Mouse (Mus musculus): Measurements from ENCODE around the gene Atp5l. TPM values are rescaled to one million over a fixed set of nuclear protein-coding genes. Genes with fewer than 3 reads are reported as not detected.

Atp5l gene
- total RNA-seq, 2 experiments from 2014 or later, result 631 to 643 TPM

DNA sequence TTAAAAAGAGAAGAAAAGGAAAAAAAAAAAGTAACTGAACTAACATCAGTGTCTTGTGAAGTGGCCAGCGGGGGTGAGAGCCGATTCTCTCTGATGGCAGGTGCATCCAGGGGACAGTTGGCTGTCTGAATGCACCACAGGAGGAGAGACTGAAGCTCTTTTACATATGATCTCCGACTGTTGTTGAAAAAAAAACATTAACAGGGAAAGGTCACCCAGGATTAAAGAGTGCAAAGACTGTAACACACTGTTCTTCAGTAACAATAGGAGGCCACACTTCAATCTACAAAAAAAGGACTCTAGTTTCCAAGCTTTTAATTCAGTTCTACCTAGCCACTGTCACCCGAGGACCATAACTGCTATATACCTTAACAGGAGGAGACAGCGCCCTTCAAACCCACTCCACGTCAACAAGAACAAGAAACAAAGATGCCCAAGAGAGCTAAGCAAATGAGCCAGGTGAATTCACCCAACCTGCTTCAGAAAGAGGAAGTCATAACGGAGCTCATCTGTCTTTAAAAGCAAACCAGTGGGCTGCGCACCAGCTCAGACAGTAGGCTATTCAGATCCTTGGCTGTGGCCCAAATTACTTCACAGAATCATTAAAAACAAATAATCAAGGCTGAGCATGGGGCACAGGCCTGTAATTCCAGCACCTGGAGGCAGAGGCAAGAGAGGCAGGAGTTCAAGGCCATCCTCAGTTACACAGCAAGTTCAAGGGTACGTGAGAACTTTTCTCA lies 53.9 kb downstream of the Atp5l start:
- no peak for DNase-seq (ENCODE audit: low spot score in 2 of 2)

Other genes with a start within 250 kb of the Atp5l start
- gene Treh, start 247.5 kb downstream of the Atp5l start, total RNA-seq (2021), result not detected
- 100 to 1,000 TPM; 104 to 123 TPM for gene Phldb1, start 185.5 kb downstream of the Atp5l start, total RNA-seq (2021)
- 100 to 1,000 TPM; 124 to 142 TPM for gene Arcn1, start 152.9 kb downstream of the Atp5l start, total RNA-seq (2021)
- 10 to 100 TPM; 65.9 to 69.5 TPM for gene Ift46, start 152.8 kb downstream of the Atp5l start, total RNA-seq (2021)
- gene Tmem25, start 121.4 kb downstream of the Atp5l start, total RNA-seq (2021), result 1 to 10 TPM; 8.0 to 9.6 TPM
- gene Ttc36, start 117.7 kb downstream of the Atp5l start, total RNA-seq (2021), result 1 to 10 TPM in 1 of 2 experiments, under 1 TPM in 1; 0.86 to 2.2 TPM
- gene Kmt2a, start 39.4 kb downstream of the Atp5l start, total RNA-seq (2021), result 10 to 100 TPM; 27.6 to 31.5 TPM
- 10 to 100 TPM; 41.2 to 43.0 TPM for gene Ube4a, start 44.9 kb upstream of the Atp5l start, total RNA-seq (2021)
- under 1 TPM in 1 of 2 experiments, not detected in 1; 0.88 TPM for gene Cd3g, start 59.7 kb upstream of the Atp5l start, total RNA-seq (2021)
- under 1 TPM in 1 of 2 experiments, not detected in 1; 0.42 TPM for gene Cd3d, start 61.0 kb upstream of the Atp5l start, total RNA-seq (2021)
- gene Cd3e, start 88.9 kb upstream of the Atp5l start, total RNA-seq (2021), result 1 to 10 TPM in 1 of 2 experiments, under 1 TPM in 1; 0.39 to 1.1 TPM
- gene Mpzl2, start 119.1 kb upstream of the Atp5l start, total RNA-seq (2021), result under 1 TPM in 1 of 2 experiments, not detected in 1; 0.31 TPM
- gene Mpzl3, start 134.4 kb upstream of the Atp5l start, total RNA-seq (2021), result 1 to 10 TPM in 1 of 2 experiments, under 1 TPM in 1; 0.93 to 1.3 TPM
- gene Jaml, start 158.4 kb upstream of the Atp5l start, total RNA-seq (2021), result under 1 TPM; 0.54 to 0.57 TPM
- gene Scn2b, start 197.0 kb upstream of the Atp5l start, total RNA-seq (2021), result 1 to 10 TPM; 1.9 to 2.0 TPM
- gene Scn4b, start 217.7 kb upstream of the Atp5l start, total RNA-seq (2021), result 10 to 100 TPM; 23.5 to 26.0 TPM

Measured in gastrocnemius, postnatal 4 days (tissue).